Mouse (Mus musculus) stomach, postnatal 0 days (tissue): ENCODE data around the gene Ndufa9. TPM values are rescaled to one million over a fixed set of nuclear protein-coding genes. Genes with fewer than 3 reads are reported as not detected.

Source experiments
- ATAC-seq: fragments of 200-750 bp; cut with Nextera tagmentation; 2 replicates; pipeline ENCODE4 v1.8.0; 2017; ENCODE audit not compliant: low FRiP score, low TSS enrichment
- DNase-seq: peaks from one replicate; pipeline ENCODE4 v3.0.0-alpha.2; 2016; ENCODE audit warnings: low spot score
- H3K27ac ChIP-seq: fragments of 300-500 bp; sonication (generic); replicated peaks from 2 replicates; pipeline ENCODE4 v1.5.1; 2014; ENCODE audit warnings: mild to moderate bottlenecking, control low read depth
- H3K27me3 ChIP-seq: fragments of 300-500 bp; sonication (generic); 2 replicates; pipeline ENCODE4 v1.6.1; 2014; ENCODE audit warnings: low read length; ENCODE audit not compliant: control insufficient read depth, insufficient read depth
- H3K36me3 ChIP-seq: fragments of 300-500 bp; sonication (generic); 2 replicates; pipeline ENCODE4 v1.6.1; 2014; ENCODE audit warnings: low read length, mixed read lengths; ENCODE audit not compliant: control insufficient read depth, insufficient read depth
- H3K4me1 ChIP-seq: fragments of 300-500 bp; sonication (generic); replicated peaks from 2 replicates; pipeline ENCODE4 v1.6.1; 2014; ENCODE audit warnings: antibody characterized with exemption; ENCODE audit not compliant: control insufficient read depth, insufficient read depth
- H3K4me2 ChIP-seq: fragments of 300-500 bp; sonication (generic); replicated peaks from 2 replicates; pipeline ENCODE4 v1.6.1; 2014; ENCODE audit warnings: low read depth, mild to moderate bottlenecking, control low read depth, moderate library complexity
- H3K4me3 ChIP-seq: fragments of 300-500 bp; sonication (generic); 2 replicates; pipeline ENCODE4 v1.5.1; 2014; ENCODE audit warnings: low read depth, low read length, control low read depth
- H3K9ac ChIP-seq: fragments of 300-500 bp; sonication (generic); 2 replicates; pipeline ENCODE4 v1.6.1; 2014; ENCODE audit warnings: mild to moderate bottlenecking, low read length, control low read depth, mixed read lengths
- H3K9me3 ChIP-seq: fragments of 300-500 bp; sonication (generic); 2 replicates; pipeline ENCODE4 v1.6.1; 2016; ENCODE audit warnings: low read length; ENCODE audit not compliant: control insufficient read depth
- CTCF ChIP-seq: IDR thresholded peaks from 2 replicates; pipeline ENCODE4 v1.5.1; 2016; ENCODE audit warnings: antibody characterized with exemption, low read depth, mild to moderate bottlenecking, moderate library complexity
- EP300 ChIP-seq: optimal IDR thresholded peaks from 2 replicates; pipeline ENCODE3; 2016; ENCODE audit warnings: antibody characterized with exemption
- WGBS: fragments of 180-500 bp; shearing (Covaris S2); extraction: QIAGEN DNeasy Blood & Tissue Kit; methylation state at CpG from one replicate; pipeline ENCODE4 v1.1.7; 2014; 5-methylcytosine and 5-hydroxymethylcytosine counted together
- polyA plus RNA-seq: library from polyadenylated mRNA; unstranded; fragments of >200 nt; fragmentation: Nextera tagmentation; extraction: Ambion mirVana; gene quantifications from 2 replicates; pipeline ENCODE4 v1.2.1, GENCODE M21; 2015

The Ndufa9 gene
- polyA plus RNA-seq, result 233 and 234 TPM in 2 replicates

GRCm38 (mm10) chr6:126848712-126849704 is at the start of gene Ndufa9:
Gene Ndufa9 (minus strand): TSS chr6:126849136.
- Histone ChIP-seq H3K36me3 (no peaks in the 10 kb centered on the region), H3K4me3 (peak within 1 kb of the TSS; percentile 86), H3K4me2 (peak within 1 kb of the TSS; percentile 84), H3K27ac (peak within 1 kb of the TSS; percentile 63), H3K9me3 (no peaks in the 10 kb centered on the region), H3K4me1 (peaks cover 5% of the 10 kb centered on the region), H3K9ac (peak within 1 kb of the TSS; percentile 88), H3K27me3 (no peaks in the 10 kb centered on the region)
- DNase-seq, result peak; percentile 93
- TF ChIP-seq CTCF (no peak), EP300 (no peak)
- 8% methylated on average over 46 of the region's 46 CpGs for WGBS
- ATAC-seq, result peak; percentile 91

DNA sequence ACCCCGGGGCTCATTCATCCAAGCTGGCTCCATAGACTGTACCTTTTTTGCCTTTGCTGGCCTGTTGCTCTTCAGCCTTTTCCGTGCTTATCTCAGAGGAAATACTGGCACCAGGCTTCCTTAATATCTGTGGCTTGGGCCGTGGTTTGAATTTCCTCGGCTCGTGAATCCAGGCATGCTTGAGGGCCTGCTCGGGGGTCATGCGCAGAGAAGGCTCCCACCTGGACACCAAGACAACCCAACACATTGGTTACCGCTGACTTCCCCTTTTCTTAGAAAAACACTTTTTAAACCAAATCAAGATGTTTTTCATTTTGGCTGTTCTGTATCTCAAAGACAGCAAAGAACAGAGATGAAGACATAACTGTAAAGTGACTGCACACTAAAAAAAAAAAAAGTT is 28.2 kb upstream of the Ndufa9 start:
- 78% methylated on average over 8 of the region's 8 CpGs for WGBS

GRCm38 (mm10) chr6:126852881-126853280 is 3.9 kb upstream of the Ndufa9 start, which contains the start of gene Akap3:
Gene Akap3 (plus strand): TSS chr6:126853098.
- Histone ChIP-seq H3K4me3 (no peak within 1 kb of the TSS), H3K27ac (no peak within 1 kb of the TSS), H3K4me2 (no peak within 1 kb of the TSS), H3K9me3 (no peaks in the 10 kb centered on the region), H3K27me3 (no peaks in the 10 kb centered on the region), H3K4me1 (peaks cover 5% of the 10 kb centered on the region), H3K36me3 (no peaks in the 10 kb centered on the region), H3K9ac (no peak within 1 kb of the TSS)
- DNase-seq (no peak), ATAC-seq (no peak)
- TF ChIP-seq CTCF, result no peak
- TF ChIP-seq EP300, result no peak

More for the DNA sequence above, 28.2 kb upstream of the Ndufa9 start:
- DNase-seq (no peak), ATAC-seq (no peak)
- no peak for TF ChIP-seq CTCF
- no peak for TF ChIP-seq EP300
- H3K36me3 ChIP-seq, result no peaks in the 10 kb centered on the region
- H3K27me3 ChIP-seq, result no peaks in the 10 kb centered on the region
- H3K4me3 ChIP-seq, result no peak overlapping the region
- no peak overlapping the region for H3K4me2 ChIP-seq
- no peak overlapping the region for H3K9ac ChIP-seq
- no peaks in the 10 kb centered on the region for H3K9me3 ChIP-seq
- no peaks in the 10 kb centered on the region for H3K4me1 ChIP-seq
- no peak overlapping the region for H3K27ac ChIP-seq

DNA sequence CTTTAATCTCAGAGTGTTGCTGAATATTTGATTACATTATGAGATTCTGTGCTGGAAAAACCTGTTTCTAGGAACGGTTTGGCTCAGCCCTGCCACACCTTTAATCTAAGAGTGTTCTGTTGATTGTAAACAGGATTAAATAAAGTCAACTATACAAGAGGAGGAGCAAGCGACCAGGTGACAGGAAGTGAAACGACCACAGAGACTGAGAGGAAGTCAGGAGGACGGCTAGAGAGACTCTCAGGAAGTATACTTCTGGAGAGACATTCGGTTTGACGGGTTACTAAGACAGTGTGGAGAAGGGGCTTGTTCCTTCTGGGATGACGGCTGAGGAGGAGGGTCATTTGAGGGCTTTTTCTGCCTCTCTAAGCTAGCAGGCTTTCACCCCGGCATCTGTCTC is 12.3 kb downstream of the Ndufa9 start:
- ATAC-seq, result no peak
- no peak for DNase-seq
- Histone ChIP-seq H3K4me3 (no peak overlapping the region), H3K36me3 (peaks cover 41% of the 10 kb centered on the region), H3K27me3 (no peaks in the 10 kb centered on the region), H3K4me1 (no peaks in the 10 kb centered on the region), H3K9ac (no peak overlapping the region), H3K4me2 (no peak overlapping the region), H3K9me3 (no peaks in the 10 kb centered on the region), H3K27ac (no peak overlapping the region)
- TF ChIP-seq CTCF, result no peak
- TF ChIP-seq EP300, result no peak
- WGBS, result 85% methylated on average over 8 of the region's 8 CpGs

DNA sequence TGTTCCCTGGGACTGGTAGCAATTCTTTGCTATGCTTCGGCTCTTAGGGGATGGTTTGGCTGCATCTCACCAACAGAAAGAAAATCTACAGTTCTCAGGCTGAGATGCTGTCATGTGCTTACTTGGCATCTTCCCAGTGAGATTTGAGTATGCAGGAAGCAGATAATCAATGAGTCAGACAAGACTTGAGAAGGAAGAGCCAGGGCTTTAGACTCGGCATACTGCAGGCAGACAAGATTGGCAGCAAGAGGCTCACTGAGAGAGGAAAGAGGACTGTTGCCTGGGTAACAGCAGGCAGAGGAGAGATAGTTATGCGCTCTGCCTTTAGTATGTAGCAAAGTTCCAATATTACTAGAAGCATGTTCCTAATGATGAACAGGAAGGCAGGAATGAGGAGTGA is 25.8 kb downstream of the Ndufa9 start:
- Histone ChIP-seq H3K27ac (no peak overlapping the region), H3K4me2 (no peak overlapping the region), H3K4me1 (no peaks in the 10 kb centered on the region), H3K9ac (no peak overlapping the region), H3K36me3 (peaks cover 37% of the 10 kb centered on the region), H3K27me3 (no peaks in the 10 kb centered on the region), H3K4me3 (no peak overlapping the region), H3K9me3 (no peaks in the 10 kb centered on the region)
- ATAC-seq (no peak), DNase-seq (no peak)
- TF ChIP-seq CTCF (no peak), EP300 (no peak)
- WGBS, result 85% methylated on average over 3 of the region's 3 CpGs

- no peaks in the 10 kb centered on the region for H3K9me3 ChIP-seq
Measured at GRCm38 (mm10) chr6:126816338-126816737, 32.6 kb downstream of the Ndufa9 start.

More at GRCm38 (mm10) chr6:126816338-126816737, 32.6 kb downstream of the Ndufa9 start:
- H3K9ac ChIP-seq, result no peak overlapping the region
- no peak overlapping the region for H3K27ac ChIP-seq
- no peaks in the 10 kb centered on the region for H3K4me1 ChIP-seq
- H3K36me3 ChIP-seq, result peaks cover 2% of the 10 kb centered on the region; the same call in 1 of the 2 replicates
- no peak for ATAC-seq
- H3K4me3 ChIP-seq, result no peak overlapping the region
- no peak overlapping the region for H3K4me2 ChIP-seq
- no peak for DNase-seq
- 87% methylated on average over 8 of the region's 8 CpGs for WGBS
- no peaks in the 10 kb centered on the region for H3K27me3 ChIP-seq
- TF ChIP-seq CTCF (no peak), EP300 (no peak)
